Mouse (Mus musculus) myocyte (in vitro differentiated cells): Measurements from ENCODE around the gene Gm21885. TPM values are rescaled to one million over a fixed set of nuclear protein-coding genes. Genes with fewer than 3 reads are reported as not detected.

Experiments used
- H3K27me3 ChIP-seq: one replicate; pipeline ENCODE4 v1.6.1; 2011; ENCODE audit not compliant: control insufficient read depth, insufficient read depth, insufficient read length
- H3K36me3 ChIP-seq: one replicate; pipeline ENCODE4 v1.6.1; 2011; ENCODE audit not compliant: control insufficient read depth, insufficient read depth
- H3K4me2 ChIP-seq: one replicate; pipeline ENCODE4 v1.6.1; 2011; ENCODE audit warnings: low read depth, control low read depth
- H3K4me3 ChIP-seq: one replicate; pipeline ENCODE4 v1.5.1; 2011; ENCODE audit warnings: mild to moderate bottlenecking, control low read depth, moderate library complexity
- H3K79me2 ChIP-seq: one replicate; pipeline ENCODE4 v1.6.1; 2011; ENCODE audit not compliant: control insufficient read depth, insufficient read depth
- H3ac ChIP-seq: one replicate; pipeline ENCODE4 v1.6.1; 2011; ENCODE audit not compliant: control insufficient read depth, insufficient read length
- CEBPB ChIP-seq: IDR thresholded peaks from 2 replicates; pipeline ENCODE4 v1.6.1; 2011; ENCODE audit warnings: mild to moderate bottlenecking, moderate library complexity; ENCODE audit not compliant: poor library complexity, insufficient read depth, severe bottlenecking
- E2F4 ChIP-seq: IDR thresholded peaks from one replicate; pipeline ENCODE4 v1.6.1; 2011; ENCODE audit warnings: mild to moderate bottlenecking, control low read depth, moderate library complexity; ENCODE audit not compliant: insufficient read depth
- MAX ChIP-seq: IDR thresholded peaks from one replicate; pipeline ENCODE4 v1.6.1; 2011; ENCODE audit warnings: low read depth, mild to moderate bottlenecking, control low read depth
- MYOD1 ChIP-seq, 3 experiments: IDR thresholded peaks; one replicate each; pipeline ENCODE4 v1.6.1; 2011; ENCODE audit warnings: control low read depth in 2 of 3, low read depth in 2 of 3, mild to moderate bottlenecking in 2 of 3, moderate library complexity in 1 of 3; ENCODE audit not compliant: insufficient read length in 2 of 3, control insufficient read depth in 1 of 3
- MYOG ChIP-seq, 3 experiments: IDR thresholded peaks; one replicate each; pipeline ENCODE4 v1.6.1; 2011; ENCODE audit warnings: control low read depth in 2 of 3, low read depth in 2 of 3, mild to moderate bottlenecking in 2 of 3; ENCODE audit not compliant: insufficient read length in 2 of 3, control insufficient read depth in 1 of 3, insufficient read depth in 1 of 3
- POLR2A ChIP-seq: IDR thresholded peaks from one replicate; pipeline ENCODE4 v1.6.1; 2011; ENCODE audit warnings: low read depth, mild to moderate bottlenecking, control low read depth, moderate library complexity; ENCODE audit not compliant: insufficient read length
- POLR2AphosphoS2 ChIP-seq: IDR thresholded peaks from one replicate; pipeline ENCODE4 v1.6.1; 2011; ENCODE audit warnings: low read depth, control low read depth; ENCODE audit not compliant: insufficient read length
- REST ChIP-seq: IDR thresholded peaks from one replicate; pipeline ENCODE4 v1.6.1; 2011; ENCODE audit warnings: mild to moderate bottlenecking, control low read depth, moderate library complexity; ENCODE audit not compliant: insufficient read depth, insufficient read length
- SRF ChIP-seq: IDR thresholded peaks from one replicate; pipeline ENCODE4 v1.6.1; 2011; ENCODE audit warnings: low read depth; ENCODE audit not compliant: control insufficient read depth, insufficient read length
- TCF12 ChIP-seq: IDR thresholded peaks from one replicate; pipeline ENCODE4 v1.6.1; 2011; ENCODE audit warnings: mild to moderate bottlenecking, control low read depth; ENCODE audit not compliant: poor library complexity, insufficient read depth, severe bottlenecking
- TCF3 ChIP-seq: IDR thresholded peaks from one replicate; pipeline ENCODE4 v1.6.1; 2011; ENCODE audit warnings: low read depth, control low read depth; ENCODE audit not compliant: insufficient read length
- USF1 ChIP-seq: IDR thresholded peaks from one replicate; pipeline ENCODE4 v1.6.1; 2011; ENCODE audit warnings: low read depth, mild to moderate bottlenecking, control low read depth, moderate library complexity
- polyA plus RNA-seq: library from polyadenylated mRNA; unstranded; fragments of >200 nt; fragmentation: generic; extraction: Trizol; gene quantifications from one replicate; pipeline ENCODE4 v1.2.1, GENCODE M21; 2012; ENCODE audit warnings: missing spikeins

Gm21885 gene
- polyA plus RNA-seq, 1 experiment = not detected

GRCm38 (mm10) chr11:94318056-94318455, 36.4 kb downstream of the Gm21885 start:
- TF ChIP-seq SRF = no peak
- TF ChIP-seq TCF3 = no peak
- no peak for TF ChIP-seq CEBPB
- Histone ChIP-seq H3K27me3 (no peaks in the 10 kb centered on the region), H3K36me3 (no peaks in the 10 kb centered on the region), H3K79me2 (peaks cover 85% of the 10 kb centered on the region), H3K4me3 (no peak overlapping the region), H3K4me2 (no peak overlapping the region), H3ac (no peak overlapping the region)

GRCm38 (mm10) chr11:94320969-94321930, 39.6 kb downstream of the Gm21885 start:
- Histone ChIP-seq H3K27me3 (no peaks in the 10 kb centered on the region), H3ac (peak overlapping the region; percentile 73), H3K4me2 (peak overlapping the region; percentile 91), H3K79me2 (peaks cover 53% of the 10 kb centered on the region), H3K4me3 (peak overlapping the region; percentile 81), H3K36me3 (no peaks in the 10 kb centered on the region)
- TF ChIP-seq SRF = no peak
- TF ChIP-seq MYOD1 (IDR thresholded peaks at IDR 0.05; ENCODE audit: control insufficient read depth in 1 of 3, insufficient read length in 2 of 3, low read depth in 2 of 3) = peak in 1 of 3 experiments; percentile 7
- peak; percentile 11 for TF ChIP-seq POLR2A

GRCm38 (mm10) chr11:94321931-94322400, 40.3 kb downstream of the Gm21885 start, which contains the start of gene Luc7l3:
Gene Luc7l3, minus strand, starts transcription at chr11:94321988.
- peak within 1 kb of the TSS; percentile 81 for H3K4me3 ChIP-seq
- peak within 1 kb of the TSS; percentile 97 for H3K4me2 ChIP-seq
- peaks cover 46% of the 10 kb centered on the region for H3K79me2 ChIP-seq
- TF ChIP-seq MYOD1 (IDR thresholded peaks at IDR 0.05; ENCODE audit: control insufficient read depth in 1 of 3, insufficient read length in 2 of 3, low read depth in 2 of 3) (no peak), MAX (no peak), POLR2A (peak; percentile 63), REST (no peak), MYOG (IDR thresholded peaks at IDR 0.05; ENCODE audit: control insufficient read depth in 1 of 3, insufficient read depth in 1 of 3, insufficient read length in 2 of 3, low read depth in 2 of 3) (no peak), USF1 (peak; percentile 50), POLR2AphosphoS2 (peak; percentile 70), E2F4 (peak; percentile 24)
- no peaks in the 10 kb centered on the region for H3K36me3 ChIP-seq
- H3K27me3 ChIP-seq = no peaks in the 10 kb centered on the region
- H3ac ChIP-seq = peak within 1 kb of the TSS; percentile 73

- peak overlapping the region; percentile 73 for H3ac ChIP-seq
- TF ChIP-seq MYOD1 (IDR thresholded peaks at IDR 0.05; ENCODE audit: control insufficient read depth in 1 of 3, insufficient read length in 2 of 3, low read depth in 2 of 3) = no peak
- TF ChIP-seq TCF3 = no peak
- TF ChIP-seq POLR2A = no peak
- TF ChIP-seq POLR2AphosphoS2 = no peak
- TF ChIP-seq SRF = no peak
- no peak for TF ChIP-seq MAX
- TF ChIP-seq TCF12 = no peak
- TF ChIP-seq MYOG (IDR thresholded peaks at IDR 0.05; ENCODE audit: control insufficient read depth in 1 of 3, insufficient read depth in 1 of 3, insufficient read length in 2 of 3, low read depth in 2 of 3) = no peak
- TF ChIP-seq REST = no peak
- TF ChIP-seq CEBPB = no peak
- TF ChIP-seq E2F4 = no peak
- no peak for TF ChIP-seq USF1
Measured at GRCm38 (mm10) chr11:94322636-94323035, 41.0 kb downstream of the Gm21885 start.

GRCm38 (mm10) chr11:94323271-94323925, 41.7 kb downstream of the Gm21885 start:
- Histone ChIP-seq H3K4me2 (peak overlapping the region; percentile 97), H3K36me3 (no peaks in the 10 kb centered on the region), H3ac (no peak overlapping the region), H3K27me3 (no peaks in the 10 kb centered on the region), H3K4me3 (no peak overlapping the region), H3K79me2 (peaks cover 33% of the 10 kb centered on the region)
- no peak for TF ChIP-seq POLR2A
- TF ChIP-seq MYOG (IDR thresholded peaks at IDR 0.05; ENCODE audit: control insufficient read depth in 1 of 3, insufficient read depth in 1 of 3, insufficient read length in 2 of 3, low read depth in 2 of 3) = no peak
- TF ChIP-seq MYOD1 (IDR thresholded peaks at IDR 0.05; ENCODE audit: control insufficient read depth in 1 of 3, insufficient read length in 2 of 3, low read depth in 2 of 3) = no peak
- TF ChIP-seq POLR2AphosphoS2 = no peak
- no peak for TF ChIP-seq MAX
- no peak for TF ChIP-seq TCF3
- TF ChIP-seq REST = no peak
- TF ChIP-seq USF1 = no peak
- TF ChIP-seq CEBPB = no peak
- no peak for TF ChIP-seq E2F4
- TF ChIP-seq SRF = no peak
- TF ChIP-seq TCF12 = no peak

More at GRCm38 (mm10) chr11:94322636-94323035, 41.0 kb downstream of the Gm21885 start:
- H3K79me2 ChIP-seq = peaks cover 40% of the 10 kb centered on the region
- H3K4me2 ChIP-seq = peak overlapping the region; percentile 97
- H3K4me3 ChIP-seq = peak overlapping the region; percentile 81
- no peaks in the 10 kb centered on the region for H3K36me3 ChIP-seq
- H3K27me3 ChIP-seq = no peaks in the 10 kb centered on the region
